Mouse (Mus musculus): ENCODE data around the gene Ccdc187.
A peak's percentile ranks its signal among the peaks of the same experiment; 100 is the strongest.

The Ccdc187 gene

GRCm38 (mm10) chr2:26315925-26316311 lies 21.6 kb upstream of the Ccdc187 start:
- no peak for DNase-seq

- DNase-seq = peak; percentile 73
Measured at GRCm38 (mm10) chr2:26315072-26315924, 20.9 kb upstream of the Ccdc187 start, which contains the start of gene Gpsm1. Gene Gpsm1 (plus strand): TSS chr2:26315515.

- no peak for DNase-seq
Measured at GRCm38 (mm10) chr2:26314281-26315071, 20.1 kb upstream of the Ccdc187 start.

DNA sequence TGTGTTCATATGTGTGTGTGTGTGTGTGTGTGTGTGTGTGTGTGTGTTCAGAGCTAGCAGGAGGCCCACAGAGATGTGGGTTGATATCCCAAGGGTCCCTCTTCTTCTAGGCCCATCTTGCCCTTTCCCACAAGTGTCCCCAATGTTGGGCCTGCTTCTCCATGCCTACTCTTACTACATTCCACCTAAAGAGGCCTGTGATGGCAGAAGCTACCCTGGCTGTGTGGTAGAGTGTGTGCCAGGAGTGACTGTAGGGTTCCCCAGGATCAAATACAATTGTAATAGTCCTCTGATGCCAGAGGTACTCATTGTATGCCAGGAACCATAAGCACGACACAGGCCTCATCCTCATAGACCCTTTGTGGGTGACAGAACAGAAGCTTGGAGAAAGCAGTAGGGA lies 19.0 kb upstream of the Ccdc187 start:
- no peak for DNase-seq

- no peak for DNase-seq
Measured at GRCm38 (mm10) chr2:26312812-26313211, 18.5 kb upstream of the Ccdc187 start.

DNA sequence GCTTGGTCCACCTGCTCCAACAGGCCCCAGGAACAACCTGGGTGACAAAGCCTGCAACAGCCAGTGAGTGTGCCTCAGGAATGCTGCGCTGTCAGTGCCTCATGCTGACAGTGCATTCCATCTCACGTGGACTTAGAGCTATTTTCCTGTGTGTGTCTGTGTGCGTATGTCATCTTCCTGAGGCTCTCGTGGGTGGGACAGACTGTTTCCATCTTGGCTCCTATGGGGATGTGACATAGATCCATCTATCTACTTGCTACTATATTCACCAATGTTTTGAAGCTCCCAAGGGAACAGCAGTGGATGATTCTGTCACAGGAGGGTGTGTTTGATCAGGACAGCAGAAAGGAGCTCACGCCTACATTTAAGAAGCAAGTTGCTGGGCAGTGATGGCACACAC lies 17.6 kb upstream of the Ccdc187 start:
- DNase-seq = no peak

- DNase-seq = no peak
Measured at GRCm38 (mm10) chr2:26309739-26310138, 15.4 kb upstream of the Ccdc187 start.

GRCm38 (mm10) chr2:26306702-26307101 lies 12.3 kb upstream of the Ccdc187 start:
- no peak for DNase-seq

DNA sequence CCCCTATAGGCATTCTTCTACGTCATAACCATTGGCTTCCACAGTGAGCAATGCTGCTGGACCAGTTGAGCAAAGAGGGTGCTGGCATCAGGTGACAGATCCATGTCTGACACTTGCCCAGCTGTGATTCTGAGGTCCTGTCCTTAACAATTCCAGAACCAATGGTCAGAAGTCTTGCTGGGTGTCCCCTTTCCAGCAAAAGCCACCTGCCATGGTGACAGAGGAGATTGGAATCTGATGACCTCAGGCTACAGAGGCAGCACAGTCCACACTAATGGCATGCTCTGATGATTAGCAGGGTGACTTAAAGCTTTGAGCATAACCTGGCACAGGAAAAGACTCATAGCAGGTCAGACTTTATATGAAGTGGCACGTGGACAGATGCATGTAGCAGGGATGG lies 11.2 kb upstream of the Ccdc187 start:
- DNase-seq = no peak

DNA sequence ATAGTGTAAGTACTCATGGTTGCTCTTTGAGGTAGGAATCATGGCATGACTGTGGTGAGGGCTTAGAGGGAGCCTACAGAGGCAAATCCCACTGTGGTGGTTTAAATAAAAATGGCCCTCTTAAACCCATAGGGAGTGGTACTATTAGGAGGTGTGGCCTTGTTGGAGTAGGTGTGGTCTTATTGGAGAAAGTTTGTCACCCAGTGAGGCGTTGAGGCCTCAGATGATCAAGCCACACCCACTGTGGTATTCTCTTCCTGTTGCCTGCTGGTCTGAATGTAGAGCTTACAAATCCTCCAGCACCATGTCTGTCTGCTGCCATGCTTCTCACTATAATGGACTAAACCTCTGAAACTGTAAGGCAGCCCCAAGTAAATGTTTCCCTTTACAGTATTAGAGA lies 10.4 kb upstream of the Ccdc187 start:
- DNase-seq = no peak

GRCm38 (mm10) chr2:26302005-26302503 lies 7.7 kb upstream of the Ccdc187 start:
- no peak for DNase-seq

GRCm38 (mm10) chr2:26300808-26301174 lies 6.4 kb upstream of the Ccdc187 start:
- peak; percentile 87 for DNase-seq

GRCm38 (mm10) chr2:26300161-26300807 lies 5.9 kb upstream of the Ccdc187 start:
- DNase-seq = no peak

DNA sequence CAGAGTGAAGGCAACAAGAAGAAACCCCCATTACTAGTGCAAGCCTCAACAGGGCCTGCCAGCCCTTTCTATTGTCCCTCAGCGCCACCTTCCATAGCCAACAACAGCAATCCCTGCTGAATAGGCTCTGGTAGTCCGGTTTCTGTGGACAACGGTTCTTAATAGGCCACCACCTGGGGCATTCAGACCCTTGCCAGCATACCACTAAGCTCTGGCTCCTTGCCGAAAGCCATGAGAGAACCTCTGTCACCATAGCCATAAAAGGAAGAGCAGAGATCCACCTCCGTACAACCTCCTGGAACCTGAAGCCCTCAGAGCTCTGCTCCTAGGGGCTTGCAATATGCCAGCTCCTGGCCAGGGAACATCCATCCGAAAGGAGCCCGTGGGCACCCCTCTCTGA lies 5.0 kb upstream of the Ccdc187 start:
- DNase-seq = no peak

DNA sequence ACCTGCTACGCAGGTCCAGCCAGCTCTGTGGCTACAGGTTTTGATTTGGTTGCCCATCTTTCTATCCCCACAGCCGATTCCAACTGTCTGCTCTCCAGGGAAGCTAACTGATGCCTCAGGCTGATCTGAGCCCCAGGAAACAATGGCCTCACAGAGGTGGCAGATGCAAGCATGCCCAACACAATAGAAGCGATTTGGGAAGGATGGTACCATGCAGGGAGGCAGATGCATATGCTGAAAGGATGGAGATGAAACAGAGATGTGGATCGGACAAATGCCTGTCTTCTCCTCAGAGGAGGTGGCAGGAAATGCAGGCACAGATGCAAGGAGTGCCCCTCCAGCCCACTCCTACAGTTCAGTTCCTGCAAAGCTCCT lies 4.5 kb upstream of the Ccdc187 start:
- no peak for DNase-seq

DNA sequence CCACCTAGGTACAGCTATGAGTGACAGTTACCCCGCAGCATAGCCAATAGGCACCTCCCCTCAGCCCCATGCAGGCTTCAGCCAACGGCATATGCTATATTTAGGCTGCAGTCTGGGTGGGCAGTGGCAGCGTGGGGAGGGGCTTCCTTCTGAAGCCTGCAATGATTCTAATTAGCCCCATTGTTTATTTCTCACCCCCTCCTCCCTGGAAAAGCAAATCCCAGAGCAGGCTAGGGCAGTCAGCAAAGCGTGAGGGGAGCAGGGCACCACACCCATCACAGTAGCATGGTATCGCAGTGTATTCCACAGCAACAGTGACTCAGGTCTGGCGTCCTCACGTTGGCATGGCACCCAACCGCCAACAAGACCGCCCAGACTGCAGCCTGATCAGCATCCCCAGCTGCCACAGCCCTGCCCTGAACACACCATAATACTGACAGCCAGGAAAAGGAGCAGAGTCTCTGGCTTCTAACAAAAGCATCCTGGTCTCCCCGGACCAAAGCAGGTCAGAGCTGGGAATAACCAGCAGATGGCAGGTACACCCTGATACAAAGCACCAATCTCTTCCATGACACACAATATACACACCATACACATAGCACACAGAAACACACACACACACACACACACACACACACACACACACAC lies 4.0 kb upstream of the Ccdc187 start:
- DNase-seq = peak; percentile 76

GRCm38 (mm10) chr2:26296606-26297195 lies 2.3 kb upstream of the Ccdc187 start:
- DNase-seq = peak; percentile 71

DNA sequence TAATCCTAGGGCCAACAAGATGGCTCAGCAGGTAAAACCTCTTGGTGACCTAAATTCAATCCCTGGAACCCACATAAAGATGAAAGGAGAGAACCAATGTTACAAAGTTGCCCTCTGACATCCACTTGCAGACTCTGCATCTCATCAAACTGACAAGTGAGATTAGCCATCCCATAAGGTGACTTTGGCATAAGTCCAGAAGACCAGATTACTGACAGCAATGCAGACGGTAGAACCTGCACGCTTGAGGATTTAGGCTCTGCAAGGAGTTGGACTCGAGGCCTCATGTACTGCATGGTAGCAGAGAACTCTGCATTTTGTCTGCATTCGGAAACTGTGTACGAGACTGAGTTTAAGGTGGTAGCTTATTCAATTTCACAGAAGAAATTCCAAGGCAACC lies 4.2 kb downstream of the Ccdc187 start:
- DNase-seq = no peak

DNA sequence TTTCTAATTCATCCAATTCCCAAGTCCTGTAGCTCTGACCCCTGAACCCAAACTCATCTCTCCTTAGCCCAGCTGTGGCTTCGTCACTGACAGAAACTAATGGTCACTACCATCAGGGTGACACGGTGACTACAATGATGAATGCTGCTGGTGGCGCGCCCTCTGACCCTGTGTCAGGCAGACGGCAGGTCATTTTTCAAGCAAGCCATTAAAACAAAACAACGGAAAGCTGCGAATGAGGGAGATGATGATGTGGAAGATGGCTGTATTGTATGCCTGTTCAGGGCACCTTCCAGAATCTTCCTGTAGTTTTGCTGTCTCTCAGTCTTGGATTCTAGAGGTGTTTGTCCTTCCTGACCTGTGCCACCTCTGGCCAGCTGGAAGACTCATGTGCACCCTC lies 8.0 kb downstream of the Ccdc187 start:
- no peak for DNase-seq

GRCm38 (mm10) chr2:26285804-26286203 lies 8.6 kb downstream of the Ccdc187 start:
- no peak for DNase-seq

GRCm38 (mm10) chr2:26280594-26280993 lies 13.8 kb downstream of the Ccdc187 start:
- no peak for DNase-seq

GRCm38 (mm10) chr2:26279712-26280111 lies 14.6 kb downstream of the Ccdc187 start:
- no peak for DNase-seq

- DNase-seq = peak; percentile 65
Measured at GRCm38 (mm10) chr2:26273611-26274010, 20.7 kb downstream of the Ccdc187 start.

All from right cerebral cortex, postnatal 14 days (tissue).